Mouse (Mus musculus) midbrain, embryonic 14.5 days (tissue): Measurements from ENCODE around the gene Ttpal. TPM values are rescaled to one million over a fixed set of nuclear protein-coding genes. Genes with fewer than 3 reads are reported as not detected.

Experiments
- ATAC-seq: fragments of 200-750 bp; cut with Nextera tagmentation; 2 replicates; pipeline ENCODE4 v1.8.0; 2017; ENCODE audit warnings: moderate number of reproducible peaks, moderate library complexity; ENCODE audit not compliant: low FRiP score, low TSS enrichment
- DNase-seq: peaks from one replicate; pipeline ENCODE4 v3.0.0-alpha.2; 2015
- H3K27ac ChIP-seq: fragments of 300-500 bp; sonication (generic); replicated peaks from 2 replicates; pipeline ENCODE4 v1.5.1; 2014; ENCODE audit warnings: mild to moderate bottlenecking, low read depth, low read length, moderate library complexity
- H3K27me3 ChIP-seq: fragments of 300-500 bp; sonication (generic); 2 replicates; pipeline ENCODE4 v1.6.1; 2014; ENCODE audit warnings: low read length, control low read depth, mixed read lengths; ENCODE audit not compliant: control insufficient read depth, insufficient read depth
- H3K36me3 ChIP-seq: fragments of 300-500 bp; sonication (generic); 2 replicates; pipeline ENCODE4 v1.6.1; 2014; ENCODE audit warnings: low read length, control low read depth; ENCODE audit not compliant: control insufficient read depth, insufficient read depth
- H3K4me1 ChIP-seq: fragments of 300-500 bp; sonication (generic); 2 replicates; pipeline ENCODE4 v1.6.1; 2014; ENCODE audit warnings: mild to moderate bottlenecking, antibody characterized with exemption, low read length, control low read depth; ENCODE audit not compliant: control insufficient read depth, insufficient read depth
- H3K4me2 ChIP-seq: fragments of 300-500 bp; sonication (generic); 2 replicates; pipeline ENCODE4 v1.6.1; 2014; ENCODE audit warnings: mild to moderate bottlenecking, low read length, moderate library complexity
- H3K4me3 ChIP-seq: fragments of 300-500 bp; sonication (generic); replicated peaks from 2 replicates; pipeline ENCODE4 v1.5.1; 2014; ENCODE audit warnings: low read depth, low read length
- H3K9ac ChIP-seq: fragments of 300-500 bp; sonication (generic); replicated peaks from 2 replicates; pipeline ENCODE4 v1.6.1; 2014; ENCODE audit warnings: mild to moderate bottlenecking, low read length, moderate library complexity
- H3K9me3 ChIP-seq: fragments of 300-500 bp; sonication (generic); 2 replicates; pipeline ENCODE4 v1.6.1; 2016; ENCODE audit warnings: low read length, control low read depth, mixed read lengths; ENCODE audit not compliant: control insufficient read depth
- WGBS: fragments of 180-500 bp; shearing (Covaris S2); extraction: QIAGEN DNeasy Blood & Tissue Kit; methylation state at CpG from one replicate; pipeline ENCODE4 v1.1.7; 2014; 5-methylcytosine and 5-hydroxymethylcytosine counted together
- polyA plus RNA-seq: library from polyadenylated mRNA; unstranded; fragments of >200 nt; fragmentation: Nextera tagmentation; extraction: Ambion mirVana; gene quantifications from 2 replicates; pipeline ENCODE4 v1.2.1, GENCODE M21; 2014

Ttpal gene
- polyA plus RNA-seq, 1 experiment from 2014 or later, result 60.6 TPM

- H3K4me3 ChIP-seq, result no peak overlapping the region
- DNase-seq (no peak), ATAC-seq (no peak)
- H3K4me2 ChIP-seq, result no peak overlapping the region
- H3K9ac ChIP-seq, result no peak overlapping the region
- H3K27ac ChIP-seq, result no peak overlapping the region
- H3K36me3 ChIP-seq, result peaks cover 76% of the 10 kb centered on the region
- no peaks in the 10 kb centered on the region for H3K27me3 ChIP-seq
- WGBS, result 96% methylated on average over 5 of the region's 5 CpGs
- H3K9me3 ChIP-seq, result no peaks in the 10 kb centered on the region
- H3K4me1 ChIP-seq, result no peaks in the 10 kb centered on the region
Observed at GRCm38 (mm10) chr2:163613206-163613605, 11.1 kb downstream of the Ttpal start.

GRCm38 (mm10) chr2:163613990-163614389 is 11.9 kb downstream of the Ttpal start:
- Histone ChIP-seq H3K27me3 (no peaks in the 10 kb centered on the region), H3K27ac (no peak overlapping the region), H3K4me1 (no peaks in the 10 kb centered on the region), H3K4me3 (no peak overlapping the region), H3K9me3 (no peaks in the 10 kb centered on the region), H3K4me2 (no peak overlapping the region), H3K36me3 (peaks cover 83% of the 10 kb centered on the region), H3K9ac (no peak overlapping the region)
- no peak for ATAC-seq
- 94% methylated on average over 4 of the region's 4 CpGs for WGBS
- no peak for DNase-seq

GRCm38 (mm10) chr2:163615401-163615800 is 13.3 kb downstream of the Ttpal start:
- Histone ChIP-seq H3K9ac (no peak overlapping the region), H3K9me3 (no peaks in the 10 kb centered on the region), H3K4me2 (no peak overlapping the region), H3K4me1 (no peaks in the 10 kb centered on the region), H3K36me3 (peaks cover 90% of the 10 kb centered on the region), H3K27me3 (no peaks in the 10 kb centered on the region), H3K4me3 (no peak overlapping the region), H3K27ac (no peak overlapping the region)
- ATAC-seq, result no peak
- no peak for DNase-seq
- 91% methylated on average over 9 of the region's 9 CpGs for WGBS

- ATAC-seq, result no peak
- no peak for DNase-seq
- WGBS, result 94% methylated on average over 4 of the region's 4 CpGs
Observed at GRCm38 (mm10) chr2:163615906-163616651, 14.0 kb downstream of the Ttpal start.

GRCm38 (mm10) chr2:163616652-163617227 is 14.6 kb downstream of the Ttpal start:
- Histone ChIP-seq H3K9me3 (no peaks in the 10 kb centered on the region), H3K27me3 (no peaks in the 10 kb centered on the region), H3K27ac (no peak overlapping the region), H3K4me1 (no peaks in the 10 kb centered on the region), H3K4me2 (no peak overlapping the region), H3K4me3 (no peak overlapping the region), H3K36me3 (peaks cover 91% of the 10 kb centered on the region), H3K9ac (no peak overlapping the region)
- ATAC-seq, result no peak
- WGBS, result 75% methylated on average over 3 of the region's 3 CpGs
- no peak for DNase-seq

More at GRCm38 (mm10) chr2:163615906-163616651, 14.0 kb downstream of the Ttpal start:
- Histone ChIP-seq H3K27ac (no peak overlapping the region), H3K9ac (no peak overlapping the region), H3K27me3 (no peaks in the 10 kb centered on the region), H3K4me2 (no peak overlapping the region), H3K36me3 (peaks cover 91% of the 10 kb centered on the region), H3K4me3 (no peak overlapping the region), H3K9me3 (no peaks in the 10 kb centered on the region), H3K4me1 (no peaks in the 10 kb centered on the region)

GRCm38 (mm10) chr2:163617232-163617863 is 15.2 kb downstream of the Ttpal start:
- peaks cover 91% of the 10 kb centered on the region for H3K36me3 ChIP-seq
- H3K9me3 ChIP-seq, result no peaks in the 10 kb centered on the region
- no peak overlapping the region for H3K9ac ChIP-seq
- no peak overlapping the region for H3K27ac ChIP-seq
- no peaks in the 10 kb centered on the region for H3K4me1 ChIP-seq
- H3K4me3 ChIP-seq, result no peak overlapping the region
- 87% methylated on average over 3 of the region's 3 CpGs for WGBS
- H3K4me2 ChIP-seq, result no peak overlapping the region
- H3K27me3 ChIP-seq, result no peaks in the 10 kb centered on the region
- DNase-seq (no peak), ATAC-seq (no peak)

- DNase-seq (no peak), ATAC-seq (no peak)
- no peak overlapping the region for H3K4me3 ChIP-seq
- H3K27me3 ChIP-seq, result no peaks in the 10 kb centered on the region
- WGBS, result 92% methylated on average over 4 of the region's 4 CpGs
- H3K4me1 ChIP-seq, result no peaks in the 10 kb centered on the region
- H3K9ac ChIP-seq, result no peak overlapping the region
- peaks cover 94% of the 10 kb centered on the region for H3K36me3 ChIP-seq
- no peak overlapping the region for H3K4me2 ChIP-seq
- H3K9me3 ChIP-seq, result no peaks in the 10 kb centered on the region
- no peak overlapping the region for H3K27ac ChIP-seq
Observed at GRCm38 (mm10) chr2:163617874-163618273, 15.8 kb downstream of the Ttpal start.

GRCm38 (mm10) chr2:163620451-163620850 is 18.3 kb downstream of the Ttpal start:
- no peaks in the 10 kb centered on the region for H3K27me3 ChIP-seq
- H3K27ac ChIP-seq, result no peak overlapping the region
- WGBS, result 94% methylated on average over 8 of the region's 8 CpGs
- ATAC-seq (no peak), DNase-seq (no peak)
- no peak overlapping the region for H3K4me3 ChIP-seq
- no peaks in the 10 kb centered on the region for H3K9me3 ChIP-seq
- no peaks in the 10 kb centered on the region for H3K4me1 ChIP-seq
- peaks cover 90% of the 10 kb centered on the region for H3K36me3 ChIP-seq
- H3K4me2 ChIP-seq, result no peak overlapping the region
- H3K9ac ChIP-seq, result no peak overlapping the region
